Mouse (Mus musculus) brain, embryonic 14.5 days (tissue): Measurements from ENCODE around the gene Ugp2.

ENCODE experiments used
- CTCF ChIP-seq: fragments of 200-500 bp; IDR thresholded peaks from 2 replicates; pipeline ENCODE4 v1.5.1; 2012; ENCODE audit warnings: inconsistent platforms, mild to moderate bottlenecking, moderate library complexity, borderline replicate concordance; ENCODE audit not compliant: insufficient read depth, insufficient read length; ENCODE audit errors: extremely low read depth
- POLR2A ChIP-seq: fragments of 200-500 bp; IDR thresholded peaks from 2 replicates; pipeline ENCODE4 v1.6.1; 2012; ENCODE audit warnings: mild to moderate bottlenecking, inconsistent platforms, borderline replicate concordance; ENCODE audit not compliant: poor library complexity, insufficient read depth, insufficient read length, severe bottlenecking; ENCODE audit errors: extremely low read depth

DNA sequence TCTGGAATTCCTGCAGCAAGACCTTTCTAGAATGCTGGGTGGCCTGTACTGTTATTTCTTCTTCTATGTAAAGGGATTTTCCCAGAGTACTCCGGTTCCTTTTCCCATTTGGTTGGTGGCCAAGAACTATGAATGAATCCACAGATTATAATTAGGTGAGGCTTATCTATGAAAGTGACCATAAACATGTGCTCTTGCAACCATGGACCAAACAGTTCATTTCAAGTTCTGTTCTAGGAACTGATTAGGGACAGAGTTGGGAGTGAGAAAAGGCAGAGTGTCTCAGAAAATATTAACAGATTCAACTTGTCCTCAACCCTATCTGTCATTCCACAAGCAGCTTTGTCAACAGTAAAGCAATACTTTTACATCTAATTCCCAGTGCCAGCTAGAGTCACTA, 35.1 kb upstream of the Ugp2 start:
- no peak for TF ChIP-seq CTCF
- no peak for TF ChIP-seq POLR2A
